Mouse (Mus musculus) brain, embryonic 14.5 days (tissue): Measurements from ENCODE around the gene Fblim1. TPM values are rescaled to one million over a fixed set of nuclear protein-coding genes. Genes with fewer than 3 reads are reported as not detected.
A peak's percentile ranks its signal among the peaks of the same experiment; 100 is the strongest.

ENCODE experiments used
- DNase-seq: peaks from one replicate; pipeline ENCODE4 v3.0.0-alpha.2; 2011; ENCODE audit warnings: low read depth
- CTCF ChIP-seq: fragments of 200-500 bp; IDR thresholded peaks from 2 replicates; pipeline ENCODE4 v1.5.1; 2012; ENCODE audit warnings: inconsistent platforms, mild to moderate bottlenecking, moderate library complexity, borderline replicate concordance; ENCODE audit not compliant: insufficient read depth, insufficient read length; ENCODE audit errors: extremely low read depth
- POLR2A ChIP-seq: fragments of 200-500 bp; IDR thresholded peaks from 2 replicates; pipeline ENCODE4 v1.6.1; 2012; ENCODE audit warnings: mild to moderate bottlenecking, inconsistent platforms, borderline replicate concordance; ENCODE audit not compliant: poor library complexity, insufficient read depth, insufficient read length, severe bottlenecking; ENCODE audit errors: extremely low read depth
- polyA plus RNA-seq: library from polyadenylated mRNA; depleted of rRNA; stranded (reverse); fragments of >200 nt; gene quantifications from 2 replicates; pipeline ENCODE4 v1.2.3, GENCODE M21; 2012; rRNA removed

Fblim1 gene
- polyA plus RNA-seq = 34.7 and 50.7 TPM in 2 replicates

DNA sequence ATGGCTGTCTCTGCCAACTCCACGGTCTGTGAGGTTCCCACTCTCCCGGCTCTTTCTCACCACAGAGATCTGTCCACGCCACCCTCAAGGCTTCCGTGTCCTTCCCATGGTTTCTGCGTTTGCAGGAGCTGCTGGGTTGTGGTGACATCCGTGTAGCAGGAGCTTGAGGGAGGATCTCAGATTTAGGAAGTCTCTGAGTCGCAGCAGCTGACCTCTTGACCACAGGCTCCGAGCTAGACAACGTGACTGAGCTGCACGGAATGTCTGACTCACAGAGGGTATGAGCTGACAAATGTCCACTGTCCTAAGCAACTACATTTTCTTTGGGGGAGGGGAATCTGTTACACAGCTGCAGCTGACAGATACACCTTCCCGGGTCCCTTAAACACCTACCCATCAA, at the start of gene Fblim1:
Gene Fblim1, minus strand, starts transcription at position 236 of the 400 bp plus-strand sequence.
- DNase-seq = no peak
- TF ChIP-seq CTCF (no peak), POLR2A (no peak)

GRCm38 (mm10) chr4:141654509-141654908, 48.6 kb upstream of the Fblim1 start:
- no peak for DNase-seq
- TF ChIP-seq CTCF = no peak
- no peak for TF ChIP-seq POLR2A

- DNase-seq = peak; percentile 15
- TF ChIP-seq POLR2A (no peak), CTCF (no peak)
Measured at GRCm38 (mm10) chr4:141653813-141654212, 47.9 kb upstream of the Fblim1 start.

DNA sequence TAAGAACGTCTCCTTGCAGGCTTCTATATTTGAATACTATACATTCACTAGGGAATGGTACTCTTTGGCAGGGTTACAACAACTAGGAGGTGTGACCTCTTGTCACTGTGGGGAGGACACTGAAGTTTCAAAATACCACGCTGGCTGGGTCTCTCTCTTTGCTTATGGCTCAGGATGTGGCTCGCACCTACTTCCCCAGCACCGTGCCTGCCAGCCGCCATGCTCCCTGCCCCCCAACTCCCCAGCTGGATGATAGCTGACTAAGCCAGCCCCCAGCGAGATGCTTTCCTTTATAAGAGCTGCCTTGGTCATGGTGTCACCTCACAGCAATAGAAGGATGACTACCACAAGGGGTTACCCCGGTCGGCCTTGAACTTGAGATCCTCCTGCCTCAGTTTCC, 47.1 kb upstream of the Fblim1 start:
- TF ChIP-seq CTCF = no peak
- TF ChIP-seq POLR2A = no peak
- no peak for DNase-seq

DNA sequence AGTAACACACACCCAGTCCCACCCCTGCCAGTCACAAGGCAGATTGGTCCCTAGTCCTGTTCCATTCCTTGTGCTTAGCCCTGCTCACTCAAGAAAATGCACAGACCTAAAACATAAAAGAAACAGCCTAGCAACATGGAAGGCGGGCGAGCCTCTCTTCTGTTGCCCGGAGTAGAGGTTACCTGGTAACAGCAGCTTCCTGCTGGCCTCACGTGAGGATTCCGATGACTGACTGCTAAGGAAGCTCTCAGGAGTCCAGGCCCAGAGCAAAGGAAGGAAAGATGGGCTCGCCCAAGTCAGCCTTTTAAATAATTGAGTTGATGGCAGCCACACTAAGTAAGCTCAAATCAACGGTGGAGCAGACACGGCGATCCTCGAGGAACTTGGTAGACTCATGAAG, 46.0 kb upstream of the Fblim1 start:
- TF ChIP-seq CTCF = no peak
- no peak for TF ChIP-seq POLR2A
- peak; percentile 11 for DNase-seq

GRCm38 (mm10) chr4:141651286-141651685, 45.4 kb upstream of the Fblim1 start:
- TF ChIP-seq POLR2A (no peak), CTCF (no peak)

DNA sequence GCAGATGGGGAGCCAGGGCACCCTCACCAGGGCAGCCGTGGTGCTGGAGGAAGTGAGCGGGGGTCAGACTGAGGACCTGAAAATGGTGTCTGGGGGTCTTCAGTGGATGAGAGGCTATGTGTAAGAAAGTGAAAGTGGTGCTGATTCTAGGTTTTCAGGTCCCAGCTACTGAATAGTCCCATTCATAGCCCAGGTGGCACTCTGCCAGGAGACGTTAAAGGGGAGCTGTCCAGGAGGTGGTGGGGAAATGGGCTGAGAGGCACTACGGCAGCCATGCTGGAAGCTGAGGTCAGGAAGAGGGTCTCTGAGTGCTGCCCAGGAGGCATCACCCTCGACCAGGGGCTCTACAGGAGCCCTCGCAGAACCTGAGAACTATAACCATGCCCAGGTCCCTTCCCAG, 43.3 kb upstream of the Fblim1 start:
- DNase-seq = peak; percentile 72

More at GRCm38 (mm10) chr4:141651286-141651685, 45.4 kb upstream of the Fblim1 start:
- no peak for DNase-seq

GRCm38 (mm10) chr4:141648262-141648661, 42.4 kb upstream of the Fblim1 start:
- TF ChIP-seq CTCF (no peak), POLR2A (no peak)
- DNase-seq = no peak

More for the DNA sequence above, 43.3 kb upstream of the Fblim1 start:
- TF ChIP-seq CTCF (no peak), POLR2A (no peak)

DNA sequence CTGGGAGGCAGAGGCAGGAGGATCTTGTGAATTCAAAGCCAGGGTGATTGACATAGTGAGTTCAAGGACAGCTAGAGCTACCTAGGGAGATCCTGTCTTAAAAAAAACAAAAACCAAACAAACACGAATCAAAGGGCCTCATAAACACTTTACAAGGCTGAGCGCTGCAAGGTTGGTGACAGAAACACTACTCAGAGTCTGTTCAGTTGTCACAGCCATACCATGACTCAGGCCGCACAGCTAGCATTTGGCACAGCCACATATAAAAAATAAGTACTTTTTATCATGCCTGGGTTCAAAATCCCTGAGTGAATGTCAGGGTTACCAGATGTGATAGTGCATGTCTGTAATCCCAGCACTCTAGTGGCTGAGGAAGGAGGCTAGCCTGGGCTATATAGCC, 41.3 kb upstream of the Fblim1 start:
- TF ChIP-seq CTCF (no peak), POLR2A (no peak)
- DNase-seq = no peak

- DNase-seq = no peak
- TF ChIP-seq POLR2A (no peak), CTCF (no peak)
Measured at GRCm38 (mm10) chr4:141645988-141646387, 40.1 kb upstream of the Fblim1 start.

GRCm38 (mm10) chr4:141643118-141643855, 37.4 kb upstream of the Fblim1 start:
- peak; percentile 89 for DNase-seq
- TF ChIP-seq CTCF = no peak
- no peak for TF ChIP-seq POLR2A
